Mouse (Mus musculus): Measurements from ENCODE around the gene Men1. TPM values are rescaled to one million over a fixed set of nuclear protein-coding genes. Genes with fewer than 3 reads are reported as not detected.

Gene Men1
- polyA plus RNA-seq, 1 experiment from 2014 or later, result 94.6 TPM

GRCm38 (mm10) chr19:6376643-6377042 is 41.9 kb downstream of the Men1 start:
- H3K9ac ChIP-seq (replicated peaks), result no peak overlapping the region
- no peaks in the 10 kb centered on the region for H3K27me3 ChIP-seq
- 0 out of 2 replicates have a peak, but pooled peaks cover 6% of the 10 kb centered on the region for H3K4me1 ChIP-seq
- ATAC-seq (replicated peaks), result no peak
- 0 out of 2 replicates have a peak overlapping the region, but pooled peaks have one; percentile 1 for H3K27ac ChIP-seq (replicated peaks)
- 77% methylated on average over 2 of the region's 2 CpGs for WGBS
- no peak overlapping the region for H3K4me2 ChIP-seq (replicated peaks)
- H3K9me3 ChIP-seq, result no peaks in the 10 kb centered on the region
- no peak overlapping the region for H3K4me3 ChIP-seq
- H3K36me3 ChIP-seq, result peaks cover 72% of the 10 kb centered on the region

- no peaks in the 10 kb centered on the region for H3K27me3 ChIP-seq
- no peak overlapping the region for H3K4me3 ChIP-seq
- no peak for ATAC-seq (replicated peaks)
- WGBS, result 44% methylated on average over 11 of the region's 11 CpGs
- H3K4me2 ChIP-seq (replicated peaks), result no peak overlapping the region
- peaks cover 64% of the 10 kb centered on the region for H3K36me3 ChIP-seq
- peak overlapping the region; percentile 1; the same call in 1 of the 2 replicates for H3K27ac ChIP-seq (replicated peaks)
- no peaks in the 10 kb centered on the region for H3K9me3 ChIP-seq
- no peak overlapping the region for H3K9ac ChIP-seq (replicated peaks)
- 0 out of 2 replicates have a peak, but pooled peaks cover 6% of the 10 kb centered on the region for H3K4me1 ChIP-seq
Measured at GRCm38 (mm10) chr19:6377327-6378040, 42.7 kb downstream of the Men1 start.

GRCm38 (mm10) chr19:6380411-6381166 is 45.8 kb downstream of the Men1 start:
- Histone ChIP-seq H3K9ac (replicated peaks) (no peak overlapping the region), H3K27ac (replicated peaks) (no peak overlapping the region), H3K36me3 (peaks cover 33% of the 10 kb centered on the region), H3K4me3 (no peak overlapping the region), H3K9me3 (no peaks in the 10 kb centered on the region), H3K27me3 (no peaks in the 10 kb centered on the region), H3K4me1 (0 out of 2 replicates have a peak, but pooled peaks cover 6% of the 10 kb centered on the region), H3K4me2 (replicated peaks) (no peak overlapping the region)
- WGBS, result 90% methylated on average over 9 of the region's 9 CpGs
- ATAC-seq (replicated peaks), result no peak

GRCm38 (mm10) chr19:6381238-6381637 is 46.5 kb downstream of the Men1 start:
- Histone ChIP-seq H3K27ac (replicated peaks) (no peak overlapping the region), H3K36me3 (peaks cover 27% of the 10 kb centered on the region), H3K9ac (replicated peaks) (no peak overlapping the region), H3K9me3 (no peaks in the 10 kb centered on the region), H3K27me3 (no peaks in the 10 kb centered on the region), H3K4me2 (replicated peaks) (no peak overlapping the region), H3K4me1 (0 out of 2 replicates have a peak, but pooled peaks cover 6% of the 10 kb centered on the region), H3K4me3 (no peak overlapping the region)
- WGBS, result 94% methylated on average over 5 of the region's 5 CpGs
- no peak for ATAC-seq (replicated peaks)

- Histone ChIP-seq H3K9me3 (no peaks in the 10 kb centered on the region), H3K4me1 (0 out of 2 replicates have a peak, but pooled peaks cover 3% of the 10 kb centered on the region), H3K27ac (replicated peaks) (no peak overlapping the region), H3K36me3 (peaks cover 15% of the 10 kb centered on the region), H3K4me3 (no peak overlapping the region), H3K27me3 (no peaks in the 10 kb centered on the region), H3K9ac (replicated peaks) (no peak overlapping the region), H3K4me2 (replicated peaks) (no peak overlapping the region)
- no peak for ATAC-seq (replicated peaks)
- WGBS, result 77% methylated on average over 4 of the region's 4 CpGs
Measured at GRCm38 (mm10) chr19:6382323-6382924, 47.6 kb downstream of the Men1 start.

GRCm38 (mm10) chr19:6383470-6383869 is 48.7 kb downstream of the Men1 start:
- Histone ChIP-seq H3K4me1 (no peaks in the 10 kb centered on the region), H3K27ac (replicated peaks) (no peak overlapping the region), H3K27me3 (no peaks in the 10 kb centered on the region), H3K9me3 (no peaks in the 10 kb centered on the region), H3K9ac (replicated peaks) (no peak overlapping the region), H3K4me2 (replicated peaks) (no peak overlapping the region), H3K36me3 (peaks cover 4% of the 10 kb centered on the region), H3K4me3 (no peak overlapping the region)
- WGBS, result 57% methylated on average over 5 of the region's 5 CpGs
- no peak for ATAC-seq (replicated peaks)

GRCm38 (mm10) chr19:6384128-6384527 is 49.3 kb downstream of the Men1 start, which contains the start of gene Pygm:
Gene Pygm, plus strand, starts transcription at chr19:6384399.
- WGBS, result 15% methylated on average over 7 of the region's 7 CpGs
- no peaks in the 10 kb centered on the region for H3K27me3 ChIP-seq
- no peak within 1 kb of the TSS for H3K4me3 ChIP-seq
- no peak within 1 kb of the TSS for H3K9ac ChIP-seq (replicated peaks)
- no peak within 1 kb of the TSS for H3K27ac ChIP-seq (replicated peaks)
- no peak for ATAC-seq (replicated peaks)
- no peak within 1 kb of the TSS for H3K4me2 ChIP-seq (replicated peaks)
- H3K9me3 ChIP-seq, result no peaks in the 10 kb centered on the region
- no peaks in the 10 kb centered on the region for H3K4me1 ChIP-seq
- no peaks in the 10 kb centered on the region; the same call in 1 of the 2 replicates for H3K36me3 ChIP-seq

GRCm38 (mm10) chr19:6384954-6385353 is 50.2 kb downstream of the Men1 start:
- Histone ChIP-seq H3K4me3 (no peak overlapping the region), H3K27ac (replicated peaks) (no peak overlapping the region), H3K9ac (replicated peaks) (no peak overlapping the region), H3K27me3 (no peaks in the 10 kb centered on the region), H3K4me1 (0 out of 2 replicates have a peak, but pooled peaks cover 4% of the 10 kb centered on the region), H3K4me2 (replicated peaks) (no peak overlapping the region), H3K36me3 (no peaks in the 10 kb centered on the region), H3K9me3 (no peaks in the 10 kb centered on the region)
- WGBS, result 87% methylated on average over 11 of the region's 11 CpGs
- no peak for ATAC-seq (replicated peaks)

GRCm38 (mm10) chr19:6385419-6385818 is 50.6 kb downstream of the Men1 start:
- no peaks in the 10 kb centered on the region for H3K36me3 ChIP-seq
- ATAC-seq (replicated peaks), result no peak
- 79% methylated on average over 5 of the region's 5 CpGs for WGBS
- no peak overlapping the region for H3K4me3 ChIP-seq
- 0 out of 2 replicates have a peak, but pooled peaks cover 4% of the 10 kb centered on the region for H3K4me1 ChIP-seq
- no peak overlapping the region for H3K27ac ChIP-seq (replicated peaks)
- H3K9ac ChIP-seq (replicated peaks), result no peak overlapping the region
- H3K4me2 ChIP-seq (replicated peaks), result no peak overlapping the region
- H3K9me3 ChIP-seq, result no peaks in the 10 kb centered on the region
- no peaks in the 10 kb centered on the region for H3K27me3 ChIP-seq

GRCm38 (mm10) chr19:6385821-6386220 is 51.0 kb downstream of the Men1 start:
- H3K9ac ChIP-seq (replicated peaks), result no peak overlapping the region

GRCm38 (mm10) chr19:6386234-6386633 is 51.5 kb downstream of the Men1 start:
- no peak for ATAC-seq (replicated peaks)
- 70% methylated on average over 9 of the region's 9 CpGs for WGBS
- H3K36me3 ChIP-seq, result no peaks in the 10 kb centered on the region

More at GRCm38 (mm10) chr19:6385821-6386220, 51.0 kb downstream of the Men1 start:
- H3K4me2 ChIP-seq (replicated peaks), result no peak overlapping the region
- H3K4me3 ChIP-seq, result no peak overlapping the region
- WGBS, result 86% methylated on average over 7 of the region's 7 CpGs
- H3K9me3 ChIP-seq, result no peaks in the 10 kb centered on the region
- no peaks in the 10 kb centered on the region for H3K36me3 ChIP-seq
- no peaks in the 10 kb centered on the region for H3K27me3 ChIP-seq
- no peak overlapping the region for H3K27ac ChIP-seq (replicated peaks)
- no peak for ATAC-seq (replicated peaks)
- H3K4me1 ChIP-seq, result 0 out of 2 replicates have a peak, but pooled peaks cover 4% of the 10 kb centered on the region

GRCm38 (mm10) chr19:6388006-6388405 is 53.2 kb downstream of the Men1 start:
- WGBS, result 81% methylated on average over 13 of the region's 13 CpGs
- Histone ChIP-seq H3K27ac (replicated peaks) (no peak overlapping the region), H3K36me3 (no peaks in the 10 kb centered on the region), H3K27me3 (no peaks in the 10 kb centered on the region), H3K9ac (replicated peaks) (no peak overlapping the region), H3K4me1 (0 out of 2 replicates have a peak, but pooled peaks cover 4% of the 10 kb centered on the region), H3K4me2 (replicated peaks) (no peak overlapping the region), H3K9me3 (no peaks in the 10 kb centered on the region), H3K4me3 (no peak overlapping the region)
- no peak for ATAC-seq (replicated peaks)

More at GRCm38 (mm10) chr19:6386234-6386633, 51.5 kb downstream of the Men1 start:
- Histone ChIP-seq H3K9me3 (no peaks in the 10 kb centered on the region), H3K4me2 (replicated peaks) (no peak overlapping the region), H3K4me1 (0 out of 2 replicates have a peak, but pooled peaks cover 4% of the 10 kb centered on the region), H3K27ac (replicated peaks) (no peak overlapping the region), H3K27me3 (no peaks in the 10 kb centered on the region), H3K4me3 (no peak overlapping the region), H3K9ac (replicated peaks) (no peak overlapping the region)
